Mouse (Mus musculus) cerebellum, adult 2 months (tissue): ENCODE measurements around the gene Bcas3. TPM values are rescaled to one million over a fixed set of nuclear protein-coding genes. Genes with fewer than 3 reads are reported as not detected.
A peak's percentile ranks its signal among the peaks of the same experiment; 100 is the strongest.

Experiments used
- DNase-seq, 2 experiments: peaks; one replicate each; pipeline ENCODE4 v3.0.0; 2021
- H3K27ac ChIP-seq: fragments of 200-500 bp; 2 replicates; pipeline ENCODE4 v1.5.1; 2012; ENCODE audit warnings: low read length, control low read depth, inconsistent platforms; ENCODE audit not compliant: insufficient read depth
- H3K27me3 ChIP-seq: fragments of 200-500 bp; 2 replicates; pipeline ENCODE4 v1.6.1; 2012; ENCODE audit warnings: inconsistent platforms, mild to moderate bottlenecking, low read length, moderate library complexity; ENCODE audit not compliant: control insufficient read depth, insufficient read depth
- H3K4me1 ChIP-seq: fragments of 200-500 bp; 2 replicates; pipeline ENCODE4 v1.6.1; 2011; ENCODE audit warnings: low read length; ENCODE audit not compliant: control insufficient read depth, insufficient read depth
- H3K4me3 ChIP-seq: fragments of 200-500 bp; replicated peaks from 2 replicates; pipeline ENCODE3; 2011; ENCODE audit warnings: mild to moderate bottlenecking, low read depth, low read length, control low read depth; ENCODE audit not compliant: insufficient read depth
- CTCF ChIP-seq: fragments of 200-500 bp; IDR thresholded peaks from 2 replicates; pipeline ENCODE4 v1.5.1; 2011; ENCODE audit warnings: low read depth, mild to moderate bottlenecking, control low read depth, low read length, moderate library complexity, borderline replicate concordance; ENCODE audit not compliant: insufficient read depth
- POLR2A ChIP-seq: fragments of 200-500 bp; IDR thresholded peaks from 2 replicates; pipeline ENCODE4 v1.6.1; 2011; ENCODE audit warnings: low read length, control low read depth, borderline replicate concordance; ENCODE audit not compliant: insufficient read depth
- WGBS: fragments of 180-500 bp; shearing (Covaris S2); methylation state at CpG from one replicate; pipeline ENCODE4 v1.1.7; 2018; 5-methylcytosine and 5-hydroxymethylcytosine counted together
- polyA plus RNA-seq: library from polyadenylated mRNA; depleted of rRNA; stranded (reverse); fragments of >200 nt; gene quantifications from 2 replicates; pipeline ENCODE4 v1.2.3, GENCODE M21; 2012

Bcas3 gene
- polyA plus RNA-seq, 1 experiment = 44.4 TPM

- no peak for TF ChIP-seq POLR2A
- no peak for TF ChIP-seq CTCF
- H3K4me1 ChIP-seq = no peaks in the 10 kb centered on the region
- H3K4me3 ChIP-seq = no peak overlapping the region
- H3K27me3 ChIP-seq = peaks cover 28% of the 10 kb centered on the region; the same call in 1 of the 2 replicates
- H3K27ac ChIP-seq = no peak overlapping the region
- DNase-seq = no peak
- WGBS = 3% methylated on average over 33 of the region's 33 CpGs
Measured at GRCm38 (mm10) chr11:85831656-85832230, 478.8 kb downstream of the Bcas3 start.

- no peak within 1 kb of the TSS for H3K4me3 ChIP-seq
- peaks cover 32% of the 10 kb centered on the region; the same call in 1 of the 2 replicates for H3K27me3 ChIP-seq
- no peak within 1 kb of the TSS for H3K27ac ChIP-seq
- 2% methylated on average over 45 of the region's 52 CpGs for WGBS
- H3K4me1 ChIP-seq = no peaks in the 10 kb centered on the region
- DNase-seq = no peak
- TF ChIP-seq CTCF (no peak), POLR2A (no peak)
Measured at GRCm38 (mm10) chr11:85832231-85832924, 479.4 kb downstream of the Bcas3 start, which contains the start of gene Tbx2. Gene Tbx2, plus strand, starts transcription at chr11:85832551.

- Histone ChIP-seq H3K27me3 (peaks cover 34% of the 10 kb centered on the region; the same call in 1 of the 2 replicates), H3K4me3 (no peak overlapping the region), H3K27ac (no peak overlapping the region), H3K4me1 (peaks cover 3% of the 10 kb centered on the region; the same call in 1 of the 2 replicates)
- 2% methylated on average over 52 of the region's 54 CpGs for WGBS
- TF ChIP-seq POLR2A (no peak), CTCF (no peak)
- DNase-seq = no peak
Measured at GRCm38 (mm10) chr11:85833081-85833521, 480.1 kb downstream of the Bcas3 start.

GRCm38 (mm10) chr11:85833761-85834385, 480.9 kb downstream of the Bcas3 start:
- Histone ChIP-seq H3K4me1 (peaks cover 3% of the 10 kb centered on the region; the same call in 1 of the 2 replicates), H3K4me3 (no peak overlapping the region), H3K27me3 (peaks cover 38% of the 10 kb centered on the region; the same call in 1 of the 2 replicates), H3K27ac (no peak overlapping the region)
- TF ChIP-seq CTCF (no peak), POLR2A (no peak)
- DNase-seq = peak in 1 of 2 experiments; percentile 57
- WGBS = 26% methylated on average over 11 of the region's 11 CpGs

GRCm38 (mm10) chr11:85834386-85834931, 481.5 kb downstream of the Bcas3 start:
- WGBS = 28% methylated on average over 17 of the region's 17 CpGs
- Histone ChIP-seq H3K4me1 (peaks cover 3% of the 10 kb centered on the region; the same call in 1 of the 2 replicates), H3K4me3 (no peak overlapping the region), H3K27ac (no peak overlapping the region), H3K27me3 (peaks cover 40% of the 10 kb centered on the region; the same call in 1 of the 2 replicates)
- TF ChIP-seq CTCF = no peak
- no peak for TF ChIP-seq POLR2A
- DNase-seq = no peak

- TF ChIP-seq CTCF = no peak
- no peak for TF ChIP-seq POLR2A
- H3K27me3 ChIP-seq = peaks cover 40% of the 10 kb centered on the region; the same call in 1 of the 2 replicates
- 20% methylated on average over 9 of the region's 9 CpGs for WGBS
- H3K4me1 ChIP-seq = peaks cover 3% of the 10 kb centered on the region; the same call in 1 of the 2 replicates
- DNase-seq = no peak
- H3K4me3 ChIP-seq = no peak overlapping the region
- H3K27ac ChIP-seq = no peak overlapping the region
Measured at GRCm38 (mm10) chr11:85835001-85835752, 482.2 kb downstream of the Bcas3 start.
